In genomic region chr1:183442015-183442774, GRCm38 (mm10) we compare ENCODE assay signal across 8 mouse cellular contexts. TPM values are rescaled to one million over a fixed set of nuclear protein-coding genes. Genes with fewer than 3 reads are reported as not detected.
DNase-seq lines count a peak whose midpoint lies in the region; ATAC-seq lines count a peak whose summit lies in the region.

No protein-coding gene starts in this region.

- H3K9me3 ChIP-seq in hindbrain, embryonic 13.5 days, result no peaks in the 10 kb centered on the region

- 26% methylated on average over 19 of the region's 19 CpGs for WGBS in hindbrain, embryonic 13.5 days

- no peak overlapping the region for H3K9ac ChIP-seq in hindbrain, embryonic 13.5 days

- no peaks in the 10 kb centered on the region for H3K36me3 ChIP-seq in hindbrain, embryonic 13.5 days

- no peak overlapping the region for H3K4me3 ChIP-seq in hindbrain, embryonic 13.5 days

- peak; percentile 80 for DNase-seq in R1 (ENCODE audit: low read depth, low spot score)
- DNase-seq in cerebellum, adult 9-10 months, result peak; percentile 85
- peak; percentile 77 to 83 for DNase-seq in frontal cortex, postnatal 25 days (ENCODE audit: low spot score in 2 of 2)
- DNase-seq in left cerebral cortex, adult 11 months (ENCODE audit: low spot score), result peak; percentile 76
- DNase-seq in right cerebral cortex, postnatal 14 days, result peak; percentile 83
- peak; percentile 89 for DNase-seq in urinary bladder, postnatal 14 days (ENCODE audit: low spot score)

- 0 out of 2 replicates have a peak overlapping the region, but pooled peaks have one; percentile 20 for H3K27ac ChIP-seq in hindbrain, embryonic 13.5 days

- 0 out of 2 replicates have a peak, but pooled peaks cover 4% of the 10 kb centered on the region for H3K27me3 ChIP-seq in hindbrain, embryonic 13.5 days

- H3K4me1 ChIP-seq in hindbrain, embryonic 13.5 days (replicated peaks), result peaks cover 6% of the 10 kb centered on the region

- H3K4me2 ChIP-seq in hindbrain, embryonic 13.5 days, result 0 out of 2 replicates have a peak overlapping the region, but pooled peaks have one; percentile 15

- peak; percentile 71; the same call in 1 of the 2 replicates for ATAC-seq in hindbrain, embryonic 13.5 days (ENCODE audit: low FRiP score)
- ATAC-seq in megakaryocyte-erythroid progenitor cell, adult 5-6 weeks (replicated peaks; ENCODE audit: low FRiP score, low TSS enrichment, poor library complexity, severe bottlenecking), result peak; percentile 76

RNA-seq across cellular contexts. Expression of gene Hhipl2, which starts 24.2 kb away (rescaled TPM):
- 0.25 and 0.94 TPM in 2 replicates for polyA plus RNA-seq in hindbrain, embryonic 13.5 days (2015; fragmentation: Nextera tagmentation; extraction: Ambion mirVana)
- not detected in 2 replicates for total RNA-seq in megakaryocyte-erythroid progenitor cell, adult 5-6 weeks (2014; fragmentation: Nextera tagmentation)
- 0.57 TPM in 1 of 2 replicates, not detected in the other for total RNA-seq in megakaryocyte-erythroid progenitor cell, adult 5-6 weeks (2017)

RNA-seq across cellular contexts. Expression of gene Taf1a, which starts 53.4 kb away (rescaled TPM):
- polyA plus RNA-seq in hindbrain, embryonic 13.5 days (2015; fragmentation: Nextera tagmentation; extraction: Ambion mirVana), result 16.3 and 17.4 TPM in 2 replicates
- 17.1 and 21.7 TPM in 2 replicates for total RNA-seq in megakaryocyte-erythroid progenitor cell, adult 5-6 weeks (2014; fragmentation: Nextera tagmentation)
- 12.3 and 15.5 TPM in 2 replicates for total RNA-seq in megakaryocyte-erythroid progenitor cell, adult 5-6 weeks (2017)
